Mouse (Mus musculus) kidney, embryonic 16.5 days (tissue): ENCODE results near the gene Bckdk. TPM values are rescaled to one million over a fixed set of nuclear protein-coding genes. Genes with fewer than 3 reads are reported as not detected.
"Not testable (repeated sequence)": the region's sequence is repeated elsewhere in the genome, so short reads cannot be mapped to it uniquely, and the experiment has no call there.

ENCODE experiments used
- ATAC-seq: fragments of 200-750 bp; cut with Nextera tagmentation; 2 replicates; pipeline ENCODE4 v1.8.0; 2017; ENCODE audit warnings: moderate TSS enrichment; ENCODE audit not compliant: low FRiP score, low TSS enrichment
- H3K27ac ChIP-seq: fragments of 300-500 bp; sonication (generic); 2 replicates; pipeline ENCODE4 v1.5.1; 2014; ENCODE audit warnings: low read length
- H3K27me3 ChIP-seq: fragments of 300-500 bp; sonication (generic); 2 replicates; pipeline ENCODE4 v1.6.1; 2014; ENCODE audit warnings: low read length, control low read depth, mixed read lengths; ENCODE audit not compliant: insufficient read depth
- H3K36me3 ChIP-seq: fragments of 300-500 bp; sonication (generic); 2 replicates; pipeline ENCODE4 v1.6.1; 2014; ENCODE audit warnings: low read length, control low read depth, mixed read lengths; ENCODE audit not compliant: insufficient read depth
- H3K4me1 ChIP-seq: fragments of 300-500 bp; sonication (generic); 2 replicates; pipeline ENCODE4 v1.6.1; 2014; ENCODE audit warnings: low read length, control low read depth, mixed read lengths; ENCODE audit not compliant: insufficient read depth
- H3K4me2 ChIP-seq: fragments of 300-500 bp; sonication (generic); replicated peaks from 2 replicates; pipeline ENCODE4 v1.6.1; 2014; ENCODE audit warnings: low read depth, low read length
- H3K4me3 ChIP-seq: fragments of 300-500 bp; sonication (generic); 2 replicates; pipeline ENCODE4 v1.5.1; 2014; ENCODE audit warnings: mild to moderate bottlenecking, low read length
- H3K9ac ChIP-seq: fragments of 300-500 bp; sonication (generic); replicated peaks from 2 replicates; pipeline ENCODE4 v1.6.1; 2014; ENCODE audit warnings: low read length
- H3K9me3 ChIP-seq: fragments of 300-500 bp; sonication (generic); 2 replicates; pipeline ENCODE4 v1.6.1; 2016; ENCODE audit warnings: low read length, control low read depth
- WGBS: fragments of 180-500 bp; shearing (Covaris S2); extraction: QIAGEN DNeasy Blood & Tissue Kit; methylation state at CpG from one replicate; pipeline ENCODE4 v1.1.7; 2014; 5-methylcytosine and 5-hydroxymethylcytosine counted together
- polyA plus RNA-seq: library from polyadenylated mRNA; unstranded; fragments of >200 nt; fragmentation: Nextera tagmentation; extraction: Ambion mirVana; gene quantifications from 2 replicates; pipeline ENCODE4 v1.2.1, GENCODE M21; 2015

Gene Bckdk
- polyA plus RNA-seq, 1 experiment from 2014 or later, result 156 TPM

- no peaks in the 10 kb centered on the region for H3K27me3 ChIP-seq
- H3K9me3 ChIP-seq, result no peaks in the 10 kb centered on the region
- WGBS, result 53% methylated on average over 18 of the region's 18 CpGs
- peak overlapping the region; percentile 98 for H3K4me2 ChIP-seq
- H3K4me3 ChIP-seq, result peak overlapping the region; percentile 71
- peaks cover 39% of the 10 kb centered on the region for H3K4me1 ChIP-seq
- peak overlapping the region; percentile 88 for H3K9ac ChIP-seq
- no peak for ATAC-seq
- H3K27ac ChIP-seq, result no peak overlapping the region
- H3K36me3 ChIP-seq, result no peaks in the 10 kb centered on the region
Measured at GRCm38 (mm10) chr7:127936216-127936884, 32.5 kb downstream of the Bckdk start.

DNA sequence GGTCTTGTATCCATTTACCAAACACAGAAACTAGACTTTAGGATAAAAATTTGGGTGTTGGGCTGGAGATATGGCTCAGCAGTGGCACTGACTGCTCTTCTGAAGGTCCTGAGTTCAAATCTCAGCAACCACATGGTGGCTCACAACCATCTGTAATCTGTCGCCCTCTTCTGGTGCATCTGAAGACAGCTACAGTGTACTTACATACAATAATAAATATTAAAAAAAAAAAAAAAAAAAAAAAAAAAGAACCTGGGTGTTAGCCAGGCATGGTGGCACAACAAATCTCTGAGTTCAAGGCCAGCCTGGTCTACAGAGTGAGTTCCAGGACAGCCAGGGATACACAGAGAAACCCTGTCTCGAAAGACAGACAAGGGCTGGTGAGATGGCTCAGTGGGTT lies 38.2 kb downstream of the Bckdk start:
- not testable (repeated sequence) for H3K4me3 ChIP-seq, H3K4me2 ChIP-seq, ATAC-seq, H3K9ac ChIP-seq, H3K27ac ChIP-seq, H3K9me3 ChIP-seq, H3K36me3 ChIP-seq, H3K4me1 ChIP-seq
- peaks cover 27% of the 10 kb centered on the region for H3K27me3 ChIP-seq
- WGBS, result 59% methylated on average over 2 of the region's 2 CpGs

- Histone ChIP-seq H3K27me3 (peaks cover 27% of the 10 kb centered on the region), H3K9me3 (no peaks in the 10 kb centered on the region), H3K27ac (no peak overlapping the region), H3K4me3 (peak overlapping the region; percentile 16; the same call in 1 of the 2 replicates), H3K4me2 (peak overlapping the region; percentile 11), H3K9ac (peak overlapping the region; percentile 47; the same call in 1 of the 2 replicates), H3K36me3 (no peaks in the 10 kb centered on the region), H3K4me1 (0 out of 2 replicates have a peak, but pooled peaks cover 4% of the 10 kb centered on the region)
- WGBS, result 9% methylated on average over 23 of the region's 23 CpGs
- no peak for ATAC-seq
Measured at GRCm38 (mm10) chr7:127944614-127945013, 40.7 kb downstream of the Bckdk start.

DNA sequence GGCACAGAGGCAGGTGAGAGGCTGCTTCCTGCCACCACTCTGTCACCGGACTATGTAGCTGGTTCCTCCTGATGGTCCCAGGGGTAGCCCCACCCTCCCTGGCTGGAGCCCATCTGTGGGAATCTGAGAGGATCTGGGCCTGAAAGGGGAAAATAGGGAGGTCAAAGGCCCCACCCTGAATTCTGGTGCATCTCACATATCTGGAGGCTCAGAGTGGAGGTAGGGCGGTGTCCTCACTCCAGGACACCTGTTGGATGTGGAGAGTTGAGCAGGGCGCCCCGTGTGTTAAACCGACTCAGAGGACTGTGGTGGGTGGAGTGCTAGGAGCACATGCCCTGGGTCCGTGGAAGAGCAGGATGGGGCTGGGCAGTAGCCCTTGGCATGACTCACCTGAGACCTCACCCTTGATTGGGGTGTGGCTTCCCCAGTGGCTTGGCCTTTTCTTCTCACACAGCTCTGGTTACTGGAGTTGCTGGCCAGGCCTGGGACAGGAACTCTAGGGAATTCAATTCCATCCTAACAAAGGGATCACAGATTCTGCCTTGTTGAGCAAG lies 42.7 kb downstream of the Bckdk start, which contains the start of gene Prss36:
Gene Prss36 (minus strand): TSS at position 256 of the 554 bp plus-strand sequence.
- Histone ChIP-seq H3K36me3 (no peaks in the 10 kb centered on the region), H3K9me3 (no peaks in the 10 kb centered on the region), H3K27ac (no peak within 1 kb of the TSS), H3K9ac (no peak within 1 kb of the TSS), H3K4me1 (0 out of 2 replicates have a peak, but pooled peaks cover 4% of the 10 kb centered on the region), H3K27me3 (peaks cover 27% of the 10 kb centered on the region), H3K4me3 (no peak within 1 kb of the TSS), H3K4me2 (no peak within 1 kb of the TSS)
- 73% methylated on average over 6 of the region's 6 CpGs for WGBS
- ATAC-seq, result 0 out of 2 replicates have a peak, but pooled peaks have one; percentile 15

DNA sequence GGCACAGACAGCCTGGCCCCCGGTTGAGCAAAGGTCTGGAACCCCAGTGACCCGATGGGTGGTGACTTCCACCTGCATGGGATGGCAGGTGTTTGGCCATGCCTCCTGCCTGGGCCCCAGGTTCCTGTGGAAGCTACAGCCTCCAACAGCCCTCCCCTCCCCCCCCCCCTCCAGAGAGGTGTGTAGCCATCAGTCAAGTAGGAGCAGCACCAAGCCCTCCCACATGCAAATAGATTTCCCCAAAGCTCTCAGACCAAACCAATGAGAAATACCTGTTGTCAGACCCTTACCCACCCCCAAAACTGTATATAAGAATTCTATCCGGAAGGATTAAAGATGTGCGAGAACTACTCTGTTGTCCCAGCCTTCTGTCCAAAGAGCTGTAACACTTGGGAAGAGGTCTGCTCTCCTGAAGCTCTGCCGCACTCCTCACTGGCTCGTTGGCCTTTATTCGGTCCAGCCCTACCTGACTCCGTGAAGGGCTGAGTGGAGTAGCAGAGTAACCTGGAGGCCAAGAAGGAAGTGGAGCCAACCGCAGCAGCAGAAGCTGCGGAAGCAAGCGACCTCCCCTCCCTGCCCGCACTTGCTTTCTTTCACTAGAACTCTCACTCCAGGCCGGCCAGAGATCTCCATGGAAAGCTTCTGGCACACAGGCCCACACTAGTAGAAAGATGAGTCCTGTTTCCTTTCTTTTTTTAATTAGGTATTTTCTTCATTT lies 49.1 kb downstream of the Bckdk start:
- Histone ChIP-seq H3K4me1 (no peaks in the 10 kb centered on the region), H3K4me2 (no peak overlapping the region), H3K27ac (no peak overlapping the region), H3K9me3 (no peaks in the 10 kb centered on the region), H3K27me3 (no peaks in the 10 kb centered on the region), H3K9ac (no peak overlapping the region), H3K36me3 (no peaks in the 10 kb centered on the region), H3K4me3 (no peak overlapping the region)
- ATAC-seq, result no peak
- 46% methylated on average over 13 of the region's 13 CpGs for whole genome bisulfite sequencing

DNA sequence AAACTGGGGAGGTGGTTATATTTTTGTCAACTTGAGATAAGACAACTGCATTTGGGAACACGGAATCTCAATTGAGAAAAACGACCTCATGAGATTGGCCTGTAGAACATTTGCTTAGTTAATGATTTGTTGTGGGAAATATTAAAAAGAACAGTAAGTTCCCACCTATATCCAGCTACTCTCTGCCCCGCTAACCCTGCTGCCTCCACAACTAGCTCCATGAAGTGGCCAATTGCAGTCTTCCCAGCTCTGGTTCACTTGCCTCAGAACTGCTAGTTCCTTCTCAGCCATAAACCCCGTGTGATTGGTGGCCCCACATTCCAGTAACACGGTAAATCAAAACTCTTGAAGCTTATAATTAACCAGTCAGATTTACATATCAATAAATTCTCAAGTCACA lies 55.5 kb downstream of the Bckdk start:
- no peak overlapping the region for H3K9ac ChIP-seq
- ATAC-seq, result no peak
- WGBS, result 48% methylated on average over 5 of the region's 5 CpGs

More for the DNA sequence above, 55.5 kb downstream of the Bckdk start:
- Histone ChIP-seq H3K4me1 (no peaks in the 10 kb centered on the region), H3K27me3 (no peaks in the 10 kb centered on the region), H3K27ac (no peak overlapping the region), H3K4me3 (no peak overlapping the region), H3K4me2 (no peak overlapping the region), H3K36me3 (no peaks in the 10 kb centered on the region), H3K9me3 (no peaks in the 10 kb centered on the region)

Other genes with a start within 250 kb of the Bckdk start
- 50.5 and 54.5 TPM in 2 replicates for gene Bcl7c, start 195.1 kb upstream of the Bckdk start, polyA plus RNA-seq
- 14.0 and 14.7 TPM in 2 replicates for gene Ctf1, start 191.3 kb upstream of the Bckdk start, polyA plus RNA-seq
- 0.15 and 0.32 TPM in 2 replicates for gene Ctf2, start 171.9 kb upstream of the Bckdk start, polyA plus RNA-seq
- gene Fbxl19, start 159.5 kb upstream of the Bckdk start, polyA plus RNA-seq, result 5.4 TPM in 2 replicates
- gene Orai3, start 134.3 kb upstream of the Bckdk start, polyA plus RNA-seq, result 31.2 and 34.8 TPM in 2 replicates
- gene Setd1a, start 127.4 kb upstream of the Bckdk start, polyA plus RNA-seq, result 18.9 and 19.4 TPM in 2 replicates
- gene Gm49388, start 118.5 kb upstream of the Bckdk start, polyA plus RNA-seq, result not detected in 2 replicates
- 28.2 and 33.2 TPM in 2 replicates for gene Hsd3b7, start 103.5 kb upstream of the Bckdk start, polyA plus RNA-seq
- 44.6 and 48.0 TPM in 2 replicates for gene Stx4a, start 79.8 kb upstream of the Bckdk start, polyA plus RNA-seq
- 3.6 and 4.4 TPM in 2 replicates for gene Stx1b, start 79.5 kb upstream of the Bckdk start, polyA plus RNA-seq
- 13.0 and 15.7 TPM in 2 replicates for gene Zfp646, start 27.9 kb upstream of the Bckdk start, polyA plus RNA-seq
- 21.0 and 25.6 TPM in 2 replicates for gene Zfp668, start 27.3 kb upstream of the Bckdk start, polyA plus RNA-seq
- gene Prss53, start 13.1 kb upstream of the Bckdk start, polyA plus RNA-seq, result 5.9 and 6.5 TPM in 2 replicates
- not detected in 2 replicates for gene Gm21974, start 8.6 kb upstream of the Bckdk start, polyA plus RNA-seq
- gene Vkorc1, start 8.5 kb upstream of the Bckdk start, polyA plus RNA-seq, result 163 and 168 TPM in 2 replicates
- gene Kat8, start 8.4 kb downstream of the Bckdk start, polyA plus RNA-seq, result 42.7 and 44.4 TPM in 2 replicates
- gene Prss8, start 26.0 kb downstream of the Bckdk start, polyA plus RNA-seq, result 93.2 and 98.7 TPM in 2 replicates
- gene Prss36, start 42.6 kb downstream of the Bckdk start, polyA plus RNA-seq, result 15.2 TPM in 2 replicates
- gene Fus, start 63.4 kb downstream of the Bckdk start, polyA plus RNA-seq, result 359 and 373 TPM in 2 replicates
- gene Pycard, start 89.8 kb downstream of the Bckdk start, polyA plus RNA-seq, result 60.1 and 61.8 TPM in 2 replicates
- 0.16 and 0.23 TPM in 2 replicates for gene Trim72, start 99.9 kb downstream of the Bckdk start, polyA plus RNA-seq
- gene Itgam, start 158.6 kb downstream of the Bckdk start, polyA plus RNA-seq, result 0.80 and 1.0 TPM in 2 replicates
- not detected in 2 replicates for gene Gm49368, start 158.6 kb downstream of the Bckdk start, polyA plus RNA-seq
- gene Itgax, start 225.5 kb downstream of the Bckdk start, polyA plus RNA-seq, result 0.06 TPM in 2 replicates